Mouse (Mus musculus) forelimb bud, embryonic 11.5 days (tissue): ENCODE measurements at regions not wholly inside any gene's neighbourhood (a gene's known extent, or its start where the extent isn't known, plus 50 kb on each side); places are given as distances from the start of the nearest gene placed in this dataset.
A peak's percentile ranks its signal among the peaks of the same experiment; 100 is the strongest.
"Not testable (repeated sequence)": the region's sequence is repeated elsewhere in the genome, so short reads cannot be mapped to it uniquely, and the experiment has no call there.

Source experiments
- DNase-seq: peaks from one replicate; pipeline ENCODE4 v3.0.0-alpha.2; 2012; ENCODE audit warnings: low read depth, low spot score

DNA sequence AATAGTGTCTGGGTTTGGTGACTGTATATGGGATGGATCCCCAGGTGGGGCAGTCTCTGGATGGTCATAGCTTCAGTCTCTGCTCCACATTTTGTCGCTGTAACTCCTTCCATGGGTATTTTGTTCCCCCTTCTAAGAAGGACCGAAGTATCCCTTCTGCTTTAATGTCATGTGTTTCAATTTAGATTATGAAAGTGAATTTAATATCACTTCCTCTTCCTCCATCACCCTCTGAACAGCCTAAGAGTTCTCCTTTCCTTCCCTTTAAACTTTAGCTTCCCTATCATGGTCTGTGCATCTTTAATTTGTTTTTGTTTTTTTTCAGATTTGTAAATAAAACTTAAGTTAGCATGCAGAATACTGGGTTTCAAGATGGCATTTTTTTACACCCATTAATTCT lies 211.0 kb upstream of the Phyhipl start:
- DNase-seq = no peak

DNA sequence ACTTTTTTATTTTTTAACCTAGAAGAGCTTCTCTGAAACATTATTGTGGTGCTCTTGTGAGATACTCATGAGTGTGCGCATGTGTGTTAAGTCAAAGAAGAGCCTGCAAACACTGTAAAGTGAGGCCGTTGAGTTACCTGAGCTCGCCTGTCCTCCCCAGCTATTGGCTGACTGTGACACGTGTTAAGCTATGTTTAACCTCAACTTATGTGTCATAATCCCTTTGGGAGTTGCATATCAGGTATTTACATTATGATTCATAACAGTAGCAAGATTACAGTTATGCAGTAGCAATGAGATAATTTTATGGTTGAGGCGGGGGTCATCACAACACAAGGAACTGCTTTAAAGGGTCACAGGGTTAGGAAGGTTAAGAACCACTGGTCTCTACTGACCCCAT lies 208.9 kb upstream of the Phyhipl start:
- DNase-seq = no peak

DNA sequence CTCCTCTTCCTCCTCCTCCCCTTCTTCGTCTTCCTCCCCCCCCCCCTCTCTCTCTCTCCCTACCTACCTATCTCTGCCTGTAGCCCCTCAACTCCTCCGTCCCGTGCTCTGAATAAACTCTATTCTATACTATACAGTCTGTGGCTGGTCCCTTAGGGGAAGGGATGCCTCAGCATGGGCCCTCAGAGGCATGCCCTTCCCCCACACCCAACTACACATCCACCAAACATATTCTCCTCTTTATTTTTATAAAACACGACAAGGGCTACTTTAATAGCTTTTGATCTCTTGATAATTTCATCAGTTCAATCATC lies 206.2 kb upstream of the Phyhipl start:
- no peak for DNase-seq

DNA sequence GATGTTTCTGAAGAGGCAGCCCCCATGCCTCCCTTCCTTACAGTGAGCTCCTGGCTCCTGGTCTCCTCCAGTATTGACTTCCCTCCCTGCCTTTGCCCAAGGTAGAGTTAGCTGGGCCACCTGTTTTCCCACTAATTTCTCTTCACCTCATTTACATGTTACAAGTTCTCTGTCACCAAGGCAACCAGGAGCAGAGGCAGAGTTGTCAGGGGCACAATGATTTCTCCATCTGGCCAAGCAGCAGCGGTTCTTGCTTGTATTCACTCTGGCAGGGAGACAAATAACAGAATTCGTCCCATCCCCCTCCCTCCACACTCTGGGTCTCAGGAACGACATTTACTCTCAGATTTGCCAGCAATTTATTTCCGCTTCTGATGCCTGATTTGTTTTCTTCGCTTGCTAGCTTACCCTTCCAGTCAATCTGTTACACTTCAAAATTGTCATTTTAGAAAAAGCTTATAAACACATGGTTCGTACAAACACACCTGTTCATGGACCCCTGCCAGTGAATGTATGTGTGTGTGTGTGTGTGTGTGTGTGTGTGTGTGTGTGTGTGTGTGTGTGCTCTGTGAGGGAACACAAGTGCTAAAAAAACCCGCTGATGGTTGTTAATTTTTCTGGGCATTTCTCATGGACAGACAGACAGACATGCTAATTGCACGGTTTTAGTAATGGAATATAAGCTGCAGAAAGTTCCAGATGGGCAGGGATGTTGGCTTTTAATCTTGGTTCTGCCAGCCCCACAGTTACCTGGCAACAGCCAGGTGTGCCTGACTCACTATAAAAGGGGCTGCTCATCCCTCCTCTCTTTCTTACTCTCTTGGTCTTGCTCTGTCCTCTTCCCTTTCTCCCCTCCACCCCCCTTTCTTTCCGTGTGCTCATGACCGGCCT lies 205.6 kb upstream of the Phyhipl start:
- DNase-seq = peak; percentile 61

DNA sequence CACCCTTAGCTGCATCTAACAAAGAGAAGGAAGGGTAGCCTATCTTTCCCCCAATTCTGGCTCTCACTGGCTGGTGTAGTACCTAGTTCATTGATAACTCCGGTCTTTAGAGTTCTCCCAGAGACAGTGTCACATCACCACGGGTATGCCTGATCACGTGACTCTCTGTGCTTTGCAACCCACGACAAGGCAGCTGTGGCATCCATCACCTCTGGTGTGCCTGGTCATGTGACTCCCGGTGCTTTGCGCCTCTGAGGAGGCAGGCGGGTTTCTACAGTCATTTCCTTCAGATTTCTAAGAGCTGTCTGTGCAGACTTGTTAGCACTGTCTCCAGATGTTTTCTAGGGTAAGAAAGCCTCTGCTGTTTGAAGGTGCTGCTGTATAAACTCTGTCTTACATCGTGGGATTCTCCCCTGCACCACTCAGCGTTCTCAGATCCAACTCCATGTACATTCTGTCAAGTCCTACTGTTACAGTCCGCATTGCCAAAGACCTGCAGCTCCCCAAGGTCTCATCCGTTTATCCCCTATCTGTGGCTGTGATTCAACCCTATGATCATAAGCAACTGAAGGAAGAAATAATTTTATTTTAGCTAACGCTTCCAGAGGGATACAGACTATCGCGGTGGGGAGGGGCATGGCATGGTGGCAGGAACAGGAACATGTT lies 201.5 kb upstream of the Phyhipl start:
- DNase-seq = no peak

DNA sequence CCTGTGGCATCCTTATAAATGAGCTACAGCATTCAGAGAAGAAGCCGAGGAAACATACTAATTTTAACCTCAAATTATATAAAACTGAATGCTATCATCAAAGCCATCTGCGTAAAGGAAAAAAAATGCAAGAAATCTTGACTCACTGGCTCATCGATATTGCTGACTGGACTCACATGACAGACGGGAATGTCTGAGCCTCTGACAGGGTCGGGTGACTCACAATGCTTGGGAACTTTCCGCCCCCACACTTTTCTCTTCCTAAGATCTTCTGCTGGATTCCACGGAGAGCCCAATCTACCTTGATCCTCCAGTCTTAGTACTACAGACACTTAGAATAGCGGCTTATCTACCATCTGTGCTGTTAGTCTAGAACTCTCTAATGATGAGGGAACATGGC lies 200.2 kb upstream of the Phyhipl start:
- no peak for DNase-seq

DNA sequence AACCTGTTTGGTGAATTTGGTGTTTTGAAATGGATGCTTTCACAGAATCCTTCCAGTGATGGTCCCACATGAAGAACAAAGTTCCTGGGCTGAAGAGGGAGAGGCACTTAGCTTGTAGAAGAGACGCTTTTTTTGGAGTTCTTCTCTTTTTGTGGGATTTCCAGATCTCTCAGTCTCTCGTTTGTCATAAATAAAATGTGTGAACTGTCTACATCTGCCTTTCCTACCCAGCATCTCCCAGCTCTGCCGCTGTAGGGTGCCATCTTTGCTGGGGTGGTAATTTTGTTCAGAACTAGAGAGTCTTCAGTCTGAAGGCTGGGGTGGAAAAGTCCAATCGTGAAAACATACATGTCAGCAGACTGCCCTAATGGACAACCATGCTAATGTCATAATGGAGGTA lies 197.8 kb upstream of the Phyhipl start:
- no peak for DNase-seq

DNA sequence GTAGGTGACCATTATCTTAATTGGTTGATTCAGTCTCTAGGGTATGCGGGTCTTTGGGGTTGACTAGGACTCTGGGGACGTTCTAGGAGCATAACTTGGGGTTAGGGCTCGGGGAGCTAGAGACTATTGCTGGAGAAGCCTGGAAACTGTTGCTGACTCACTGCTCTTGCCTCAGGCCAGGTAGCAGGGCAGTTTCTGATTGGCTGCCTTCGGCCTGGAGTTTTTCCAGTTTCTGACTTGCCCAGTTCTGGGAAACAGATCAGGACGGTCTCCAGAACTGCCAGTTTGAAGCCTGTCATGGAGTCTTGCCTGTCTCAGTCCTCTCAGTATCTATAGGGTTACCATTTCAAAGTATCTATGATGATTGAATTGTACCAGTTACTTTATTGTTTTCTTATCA lies 192.4 kb upstream of the Phyhipl start:
- DNase-seq = no peak

DNA sequence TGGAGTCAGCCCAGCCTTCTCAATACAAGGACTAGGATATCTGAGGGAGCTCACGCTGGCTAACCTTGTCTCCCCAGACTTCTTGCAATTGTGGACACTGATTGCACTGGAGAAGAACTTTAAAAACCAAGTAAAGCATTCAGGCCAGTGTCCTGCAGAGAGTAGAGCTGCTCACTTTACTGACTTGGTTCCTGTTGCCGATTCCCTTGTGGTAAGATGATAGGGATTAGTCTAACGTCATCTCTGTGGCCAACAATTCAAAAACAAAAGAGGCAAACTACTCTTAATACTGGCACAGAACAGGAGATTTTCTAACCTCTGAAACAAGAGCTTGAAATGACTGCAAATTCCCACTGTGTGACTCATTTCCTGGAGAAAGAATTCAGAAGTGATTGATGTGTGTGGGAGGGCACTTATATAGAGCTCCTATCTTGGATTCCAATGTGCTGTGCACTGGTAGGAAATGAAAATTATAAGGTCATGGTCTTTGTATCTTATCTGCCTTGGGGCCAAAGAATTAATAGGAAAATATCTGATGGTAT lies 191.6 kb upstream of the Phyhipl start:
- no peak for DNase-seq

DNA sequence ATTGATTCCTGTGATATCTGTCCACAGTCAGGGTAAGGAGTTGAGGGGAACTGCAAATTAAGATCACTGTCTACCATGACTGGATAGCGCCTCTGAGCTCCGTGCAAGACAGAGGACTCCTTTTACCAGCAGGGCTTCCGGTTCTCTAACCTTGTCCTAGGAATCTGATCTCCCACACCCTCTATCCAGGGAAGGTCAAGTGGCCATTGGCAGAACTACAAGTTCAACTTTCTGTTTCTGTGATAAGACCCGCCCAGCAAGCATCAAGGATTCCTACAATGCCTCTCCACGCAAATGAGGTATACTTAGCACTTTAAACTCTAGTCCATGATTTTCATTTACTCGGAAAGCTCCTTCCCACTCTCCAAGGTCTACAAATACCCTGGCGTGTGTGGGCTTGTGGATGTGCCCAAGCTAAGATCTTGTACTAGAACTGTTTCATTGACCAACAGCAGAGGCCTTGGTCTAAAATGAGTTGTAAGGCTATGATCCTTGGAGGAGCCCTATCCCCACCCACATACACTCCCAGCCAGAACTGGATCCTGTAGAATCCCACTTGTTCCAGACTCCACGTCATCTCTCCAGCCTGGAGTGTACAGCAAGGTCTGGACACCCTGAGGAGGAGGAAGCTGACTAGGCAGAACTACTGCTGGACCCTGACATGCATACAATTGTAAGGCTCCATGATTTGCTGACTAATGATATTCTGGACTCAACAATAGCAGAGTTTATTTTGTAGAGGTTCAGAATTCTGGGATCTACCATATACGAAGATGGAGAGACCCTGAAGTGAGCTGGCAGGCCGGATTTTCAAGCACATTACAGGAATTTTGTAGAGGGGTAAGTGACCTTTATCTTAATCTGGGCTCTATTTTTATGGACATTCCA lies 190.8 kb upstream of the Phyhipl start:
- no peak for DNase-seq

DNA sequence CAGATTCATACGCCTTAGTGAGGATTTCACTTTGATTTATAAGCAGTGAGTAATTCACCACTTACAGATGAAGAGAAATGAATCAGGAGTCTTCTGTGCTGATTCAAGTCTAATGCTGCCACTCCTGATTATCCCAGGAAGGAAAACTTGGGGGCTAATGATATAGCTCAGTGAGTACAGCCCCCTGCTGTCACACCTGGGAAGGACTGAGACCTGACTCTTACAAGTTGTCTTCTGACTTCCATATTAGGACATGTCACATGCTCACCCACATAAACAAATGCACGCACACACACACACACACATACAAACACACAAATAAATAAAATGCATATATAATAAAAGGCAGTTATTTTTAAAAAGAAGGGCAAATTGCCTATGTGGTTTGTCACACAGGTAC lies 188.1 kb upstream of the Phyhipl start:
- DNase-seq = no peak

DNA sequence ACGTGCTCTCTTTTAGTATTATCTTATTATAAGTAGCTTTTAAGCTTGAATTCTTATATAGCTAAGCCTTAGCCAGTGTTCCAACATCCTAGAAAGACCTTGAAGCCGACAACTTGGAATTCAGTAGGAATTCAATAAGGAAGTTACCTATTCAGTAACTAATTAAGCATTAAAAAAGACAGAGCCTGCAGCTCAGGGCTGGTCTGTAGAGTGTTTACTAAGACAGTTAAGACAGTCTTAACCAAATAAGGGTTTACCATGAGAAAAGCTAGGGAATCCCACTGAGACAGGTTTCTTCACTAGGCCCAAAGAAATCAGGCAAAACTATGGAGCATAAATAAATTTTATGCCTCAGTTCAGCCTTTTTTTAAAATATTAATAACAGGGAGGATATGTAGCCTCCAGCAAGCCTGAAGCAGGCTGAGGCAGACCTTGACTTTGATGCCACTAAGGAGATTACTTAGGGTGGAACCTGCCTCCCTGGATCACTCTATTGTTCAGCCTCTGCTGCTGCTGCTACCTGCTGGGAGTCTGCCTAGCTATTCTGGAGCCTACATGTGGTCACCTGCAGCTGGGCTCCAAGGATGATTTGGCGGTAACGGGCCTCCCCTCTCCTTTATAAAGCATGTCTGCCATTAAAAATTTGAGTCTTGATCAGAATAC lies 186.5 kb upstream of the Phyhipl start:
- DNase-seq = no peak

DNA sequence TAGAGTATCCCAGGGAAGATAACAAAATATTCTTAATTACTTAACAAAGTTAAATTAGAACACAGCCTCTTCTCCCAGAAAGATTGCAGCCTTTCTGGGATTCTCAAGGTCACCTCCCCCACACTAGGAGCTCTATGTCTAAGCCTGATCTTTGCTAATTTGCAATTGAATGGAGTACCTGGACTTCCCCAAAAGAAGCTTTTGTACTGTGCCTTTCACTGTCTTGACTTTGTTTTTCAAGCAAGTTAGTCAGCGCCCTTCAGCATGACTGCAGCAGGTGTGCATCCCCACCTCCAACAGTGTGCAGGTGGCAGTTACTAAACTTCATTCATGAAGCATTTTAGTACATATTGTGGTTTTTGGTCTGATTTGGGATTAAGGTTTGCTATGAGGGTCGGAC lies 185.4 kb upstream of the Phyhipl start:
- DNase-seq = not testable (repeated sequence)

DNA sequence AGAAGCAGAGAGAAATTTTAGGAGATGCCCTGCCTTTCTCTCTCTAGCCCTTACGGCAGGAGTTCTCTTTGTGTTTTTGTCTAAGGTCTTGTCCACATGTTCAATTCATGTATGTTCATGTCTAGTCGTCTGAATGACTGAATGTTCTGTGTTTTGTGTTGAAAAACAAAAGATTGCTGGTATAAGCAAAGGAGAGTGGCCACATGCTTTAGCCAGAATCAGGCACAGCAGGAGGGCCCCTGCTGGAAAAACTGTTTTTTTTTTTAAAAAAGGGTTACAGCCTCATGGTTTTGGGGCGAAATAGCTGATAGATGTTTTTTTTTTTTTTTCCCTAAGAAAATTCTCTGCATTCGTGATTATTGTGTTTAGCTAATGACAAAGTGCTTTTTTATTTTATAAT lies 182.4 kb upstream of the Phyhipl start:
- no peak for DNase-seq

DNA sequence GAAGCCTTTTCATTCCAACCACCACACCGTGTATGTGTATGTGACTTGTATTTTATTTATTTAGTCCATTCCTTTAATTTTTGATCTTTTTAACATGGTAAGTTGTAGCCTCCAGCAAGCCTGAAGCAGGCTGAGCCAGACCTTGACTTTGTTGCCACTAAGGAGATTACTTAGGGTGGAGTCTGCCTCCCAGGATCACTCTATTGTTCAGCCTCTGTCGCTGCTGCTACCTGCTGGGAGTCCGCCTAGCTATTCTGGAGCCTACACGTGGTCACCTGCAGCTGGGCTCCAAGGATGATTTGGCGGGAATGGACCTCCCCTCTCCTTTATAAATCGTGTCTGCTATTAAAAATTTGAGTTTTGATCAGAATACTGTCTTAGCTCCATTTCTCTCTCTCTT lies 181.6 kb upstream of the Phyhipl start:
- DNase-seq = no peak

DNA sequence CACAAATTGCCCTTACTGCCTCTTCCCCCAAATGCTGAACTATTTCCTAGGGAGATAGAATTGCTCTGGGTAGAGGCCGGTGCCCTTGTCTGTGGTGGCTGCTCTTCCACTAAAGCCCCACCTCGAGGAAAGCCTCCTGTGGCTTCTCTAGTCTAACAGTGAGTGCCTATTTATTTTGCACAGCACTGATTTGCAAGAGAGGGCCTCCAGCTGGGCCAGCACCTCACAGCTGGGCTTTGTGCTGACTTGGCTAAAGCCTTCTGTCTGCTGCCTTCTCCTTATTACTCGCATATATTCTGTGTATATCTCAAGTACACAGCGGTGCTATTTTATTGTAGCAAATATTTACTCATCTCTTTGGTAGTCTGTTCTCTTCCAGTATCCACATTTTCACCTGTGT lies 176.9 kb upstream of the Phyhipl start:
- DNase-seq = no peak

DNA sequence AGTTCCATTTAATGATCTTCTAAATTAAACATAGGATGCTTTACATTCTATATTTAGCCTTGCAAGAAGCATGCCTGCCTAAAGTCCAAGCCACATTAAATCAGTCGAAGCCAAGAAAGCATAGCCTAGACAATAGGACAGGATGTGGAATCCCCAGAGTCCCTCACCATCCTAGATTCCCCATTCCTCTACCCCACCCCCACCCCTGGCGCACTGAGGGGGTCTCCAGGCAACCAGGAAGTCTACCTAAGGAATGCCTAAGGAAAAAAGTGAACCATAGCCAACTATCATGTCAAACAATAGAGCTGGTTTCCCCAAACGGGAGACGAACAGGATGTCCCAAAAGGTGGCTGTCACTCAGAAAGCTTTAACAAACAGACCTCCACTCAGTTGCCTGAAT lies 172.5 kb upstream of the Phyhipl start:
- no peak for DNase-seq

DNA sequence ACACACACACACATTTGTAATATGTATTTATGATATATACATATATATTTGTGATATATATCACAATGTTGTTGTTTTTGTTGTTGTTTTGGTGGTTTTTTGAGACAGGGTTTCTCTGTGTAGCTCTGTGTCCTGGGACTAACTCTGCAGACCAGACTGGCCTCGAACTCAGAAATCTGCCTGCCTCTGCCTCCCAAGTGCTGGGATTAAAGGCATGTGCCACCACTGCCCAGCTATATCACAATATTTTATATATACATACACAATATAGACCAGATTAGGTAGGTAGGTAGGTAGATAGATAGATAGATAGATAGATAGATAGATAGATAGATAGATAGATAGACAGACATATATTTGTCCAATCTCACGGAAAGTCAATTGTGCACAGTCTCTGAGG lies 171.8 kb upstream of the Phyhipl start:
- not testable (repeated sequence) for DNase-seq

DNA sequence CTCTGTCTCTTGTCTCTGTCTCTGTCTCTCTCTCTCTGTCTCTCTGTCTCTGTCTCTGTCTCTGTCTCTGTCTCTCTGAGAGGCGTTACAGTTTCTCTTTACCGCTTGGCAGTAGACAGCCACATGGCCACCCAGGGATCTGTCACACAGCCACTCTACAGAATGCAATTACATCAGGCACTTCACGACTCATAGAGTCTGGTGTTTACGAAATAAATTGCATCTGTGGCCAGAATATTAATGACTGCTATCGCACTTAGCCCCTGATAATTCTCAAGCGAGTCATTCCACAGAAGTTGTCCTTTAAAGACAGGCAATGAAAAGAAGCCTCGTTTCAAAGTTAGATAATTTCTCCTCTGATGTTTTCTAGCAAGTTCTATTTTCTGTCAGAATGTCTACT lies 170.9 kb upstream of the Phyhipl start:
- DNase-seq = no peak

DNA sequence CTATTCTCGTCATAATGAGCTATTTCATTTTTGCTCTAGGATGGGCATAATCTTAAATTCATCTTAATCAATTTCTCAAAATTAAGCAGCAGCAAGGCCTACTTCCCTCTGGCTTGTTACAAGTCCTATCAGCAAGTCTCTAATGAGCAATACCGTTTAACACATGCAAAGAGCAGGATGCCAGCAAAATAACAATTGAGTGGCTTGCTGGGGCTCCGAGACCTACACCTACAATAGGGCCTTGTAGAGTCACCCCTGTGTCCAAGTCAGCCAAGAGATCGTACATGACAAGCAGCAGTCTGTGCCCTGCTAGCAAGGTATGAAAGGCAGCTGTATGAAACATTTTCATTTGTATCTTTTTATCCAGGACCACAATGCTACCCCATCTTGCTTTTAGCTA lies 169.7 kb upstream of the Phyhipl start:
- DNase-seq = no peak

DNA sequence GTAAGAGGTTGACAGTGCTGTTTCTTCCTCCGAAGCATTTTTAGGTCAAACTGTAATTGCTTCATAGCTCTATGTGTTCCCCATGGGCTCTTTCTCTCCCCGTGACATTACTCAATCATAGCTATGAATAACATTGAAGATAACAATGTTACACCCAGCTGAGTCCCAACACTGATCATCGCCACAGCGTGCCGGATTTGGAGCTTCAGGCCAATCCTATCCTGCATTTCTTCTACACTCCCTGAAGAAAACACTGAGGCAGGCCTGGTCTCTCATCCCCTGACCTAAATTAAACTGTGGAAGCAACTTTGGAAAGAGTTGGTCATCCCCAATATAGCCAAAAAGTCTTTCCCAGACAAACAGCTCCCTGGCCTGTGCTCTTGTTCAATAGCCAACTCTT lies 168.7 kb upstream of the Phyhipl start:
- no peak for DNase-seq

DNA sequence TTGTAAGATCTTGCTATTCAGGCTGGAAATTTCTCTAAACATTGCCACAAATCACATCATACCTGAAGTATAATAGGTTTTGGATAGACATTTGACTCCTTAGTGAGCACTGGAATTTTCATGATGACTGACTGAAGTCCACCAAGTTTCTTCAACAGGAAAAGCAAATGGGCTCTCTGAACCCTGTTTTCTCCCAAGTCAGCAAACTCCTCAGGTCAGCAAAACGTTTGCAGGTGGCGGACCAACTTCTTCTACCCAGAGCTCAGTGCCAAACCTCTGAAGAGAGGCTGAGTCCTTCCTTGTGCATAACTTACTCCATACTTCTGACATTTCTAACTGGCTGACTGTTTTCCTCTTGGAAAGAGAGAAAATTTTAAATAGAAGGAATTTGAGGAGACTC lies 164.2 kb upstream of the Phyhipl start:
- DNase-seq = no peak
